Mouse (Mus musculus): ENCODE results near the gene Rubcnl.

The Rubcnl gene

GRCm38 (mm10) chr14:75015856-75016714 lies at the start of gene Rubcnl:
Gene Rubcnl (plus strand): TSS chr14:75016027.
- peak; percentile 28 for DNase-seq (ENCODE audit: low read depth, low spot score)

GRCm38 (mm10) chr14:74972216-74972615 lies 43.6 kb upstream of the Rubcnl start:
- no peak for DNase-seq (ENCODE audit: low read depth, low spot score)

GRCm38 (mm10) chr14:74972687-74973086 lies 43.1 kb upstream of the Rubcnl start:
- DNase-seq (ENCODE audit: low read depth, low spot score): no peak

- no peak for DNase-seq (ENCODE audit: low read depth, low spot score)
These were observed 41.6 kb upstream of the Rubcnl start for GRCm38 (mm10) chr14:74974136-74974651.

GRCm38 (mm10) chr14:74976972-74977371 lies 38.9 kb upstream of the Rubcnl start:
- DNase-seq (ENCODE audit: low read depth, low spot score): no peak

- DNase-seq (ENCODE audit: low read depth, low spot score): no peak
These were observed 34.8 kb upstream of the Rubcnl start for GRCm38 (mm10) chr14:74981016-74981415.

- DNase-seq (ENCODE audit: low read depth, low spot score): no peak
These were observed 32.7 kb upstream of the Rubcnl start for GRCm38 (mm10) chr14:74983079-74983478.

GRCm38 (mm10) chr14:74984817-74985391 lies 30.9 kb upstream of the Rubcnl start:
- DNase-seq (ENCODE audit: low read depth, low spot score): no peak

- DNase-seq (ENCODE audit: low read depth, low spot score): no peak
These were observed 30.2 kb upstream of the Rubcnl start for GRCm38 (mm10) chr14:74985658-74986057.

GRCm38 (mm10) chr14:74986527-74986926 lies 29.3 kb upstream of the Rubcnl start:
- no peak for DNase-seq (ENCODE audit: low read depth, low spot score)

GRCm38 (mm10) chr14:74989322-74989721 lies 26.5 kb upstream of the Rubcnl start:
- no peak for DNase-seq (ENCODE audit: low read depth, low spot score)

GRCm38 (mm10) chr14:74989909-74990308 lies 25.9 kb upstream of the Rubcnl start:
- DNase-seq (ENCODE audit: low read depth, low spot score): no peak

- peak; percentile 26 for DNase-seq (ENCODE audit: low read depth, low spot score)
These were observed 25.3 kb upstream of the Rubcnl start for GRCm38 (mm10) chr14:74990504-74990903.

- DNase-seq (ENCODE audit: low read depth, low spot score): no peak
These were observed 19.3 kb upstream of the Rubcnl start for GRCm38 (mm10) chr14:74996556-74996955.

- no peak for DNase-seq (ENCODE audit: low read depth, low spot score)
These were observed 18.8 kb upstream of the Rubcnl start for GRCm38 (mm10) chr14:74997041-74997440.

- DNase-seq (ENCODE audit: low read depth, low spot score): no peak
These were observed 14.5 kb upstream of the Rubcnl start for GRCm38 (mm10) chr14:75001364-75001763.

GRCm38 (mm10) chr14:75003356-75003755 lies 12.5 kb upstream of the Rubcnl start:
- no peak for DNase-seq (ENCODE audit: low read depth, low spot score)

GRCm38 (mm10) chr14:75005478-75006199 lies 10.2 kb upstream of the Rubcnl start:
- no peak for DNase-seq (ENCODE audit: low read depth, low spot score)

- no peak for DNase-seq (ENCODE audit: low read depth, low spot score)
These were observed 5.5 kb upstream of the Rubcnl start for GRCm38 (mm10) chr14:75010346-75010745.

- no peak for DNase-seq (ENCODE audit: low read depth, low spot score)
These were observed 4.7 kb upstream of the Rubcnl start for GRCm38 (mm10) chr14:75010986-75011655.

- DNase-seq (ENCODE audit: low read depth, low spot score): no peak
These were observed 841 bp downstream of the Rubcnl start for GRCm38 (mm10) chr14:75016715-75017020.

GRCm38 (mm10) chr14:75017277-75017676 lies 1.4 kb downstream of the Rubcnl start:
- DNase-seq (ENCODE audit: low read depth, low spot score): no peak
